Mouse (Mus musculus): Measurements from ENCODE around the gene Pltp. TPM values are rescaled to one million over a fixed set of nuclear protein-coding genes. Genes with fewer than 3 reads are reported as not detected.

Gene Pltp
- polyA plus RNA-seq, 1 experiment, result 18.0 TPM

GRCm38 (mm10) chr2:164817703-164818102 is 39.8 kb downstream of the Pltp start:
- no peaks in the 10 kb centered on the region for H3K27me3 ChIP-seq (ENCODE audit: control insufficient read depth, insufficient read depth, low read length)
- TF ChIP-seq CTCF (IDR thresholded peaks at IDR 0.05; ENCODE audit: control insufficient read depth, insufficient read depth, insufficient replicate concordance, low read depth, low read length) (no peak), POLR2A (IDR thresholded peaks at IDR 0.05; ENCODE audit: control insufficient read depth, low read depth, low read length) (no peak)
- no peak overlapping the region for H3K4me3 ChIP-seq (ENCODE audit: control insufficient read depth, low read depth, low read length)
- H3K4me1 ChIP-seq (ENCODE audit: control insufficient read depth, insufficient read depth, low read length), result no peaks in the 10 kb centered on the region; the same call in 1 of the 2 replicates
- peaks cover 1% of the 10 kb centered on the region; the same call in 1 of the 2 replicates for H3K36me3 ChIP-seq (ENCODE audit: control insufficient read depth, insufficient read depth, low read length)
- H3K27ac ChIP-seq (ENCODE audit: control insufficient read depth, insufficient read depth, low read depth, low read length), result no peak overlapping the region

GRCm38 (mm10) chr2:164817206-164817605 is 40.3 kb downstream of the Pltp start:
- TF ChIP-seq CTCF (IDR thresholded peaks at IDR 0.05; ENCODE audit: control insufficient read depth, insufficient read depth, insufficient replicate concordance, low read depth, low read length), result no peak
- no peak for TF ChIP-seq POLR2A (IDR thresholded peaks at IDR 0.05; ENCODE audit: control insufficient read depth, low read depth, low read length)
- Histone ChIP-seq H3K27me3 (ENCODE audit: control insufficient read depth, insufficient read depth, low read length) (no peaks in the 10 kb centered on the region), H3K4me1 (ENCODE audit: control insufficient read depth, insufficient read depth, low read length) (no peaks in the 10 kb centered on the region), H3K4me3 (ENCODE audit: control insufficient read depth, low read depth, low read length) (no peak overlapping the region), H3K36me3 (ENCODE audit: control insufficient read depth, insufficient read depth, low read length) (peaks cover 1% of the 10 kb centered on the region; the same call in 1 of the 2 replicates), H3K27ac (ENCODE audit: control insufficient read depth, insufficient read depth, low read depth, low read length) (no peak overlapping the region)

DNA sequence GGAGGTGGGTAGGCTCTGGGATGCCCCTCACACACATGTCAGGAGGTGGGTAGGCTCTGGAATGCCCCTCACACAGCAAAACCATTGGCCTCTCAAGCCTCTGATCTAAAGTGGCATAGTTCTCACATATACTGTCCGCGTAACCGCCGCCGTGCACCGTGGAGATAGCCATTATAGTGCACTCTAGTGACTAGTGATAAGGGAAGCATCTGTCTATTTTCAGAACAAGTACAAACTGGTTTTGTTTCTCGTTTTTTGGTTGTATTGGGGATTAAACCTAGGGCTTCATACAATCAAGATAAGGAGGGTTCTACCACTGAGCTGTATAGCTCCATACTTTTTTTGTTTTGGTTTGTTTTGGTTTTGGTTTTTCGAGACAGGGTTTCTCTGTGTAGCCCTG is 41.7 kb downstream of the Pltp start:
- Histone ChIP-seq H3K36me3 (ENCODE audit: control insufficient read depth, insufficient read depth, low read length) (peaks cover 1% of the 10 kb centered on the region; the same call in 1 of the 2 replicates), H3K27me3 (ENCODE audit: control insufficient read depth, insufficient read depth, low read length) (no peaks in the 10 kb centered on the region), H3K27ac (ENCODE audit: control insufficient read depth, insufficient read depth, low read depth, low read length) (no peak overlapping the region), H3K4me1 (ENCODE audit: control insufficient read depth, insufficient read depth, low read length) (no peaks in the 10 kb centered on the region), H3K4me3 (ENCODE audit: control insufficient read depth, low read depth, low read length) (no peak overlapping the region)
- TF ChIP-seq POLR2A (IDR thresholded peaks at IDR 0.05; ENCODE audit: control insufficient read depth, low read depth, low read length), result no peak
- TF ChIP-seq CTCF (IDR thresholded peaks at IDR 0.05; ENCODE audit: control insufficient read depth, insufficient read depth, insufficient replicate concordance, low read depth, low read length), result no peak

DNA sequence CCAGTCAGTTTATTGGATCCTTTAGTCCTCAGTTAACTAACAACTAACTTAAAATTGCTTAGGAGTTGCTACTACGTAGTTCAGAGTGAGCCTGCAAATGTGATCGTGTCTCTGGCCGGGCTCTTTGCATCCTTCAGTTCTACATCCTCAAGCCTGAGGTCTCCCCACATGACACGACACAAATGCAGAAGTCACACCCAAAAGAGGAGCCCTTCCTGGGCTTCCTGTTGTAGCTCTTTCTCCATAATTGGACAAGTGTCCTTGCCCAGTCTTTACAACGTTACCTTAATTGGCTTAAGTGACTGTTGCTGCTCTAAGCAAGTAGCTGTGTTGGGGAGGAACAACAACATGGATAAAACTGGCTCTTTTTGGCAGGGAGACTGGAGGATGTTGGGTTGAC is 42.2 kb downstream of the Pltp start:
- no peak overlapping the region for H3K4me3 ChIP-seq (ENCODE audit: control insufficient read depth, low read depth, low read length)
- H3K27me3 ChIP-seq (ENCODE audit: control insufficient read depth, insufficient read depth, low read length), result no peaks in the 10 kb centered on the region
- H3K36me3 ChIP-seq (ENCODE audit: control insufficient read depth, insufficient read depth, low read length), result peaks cover 1% of the 10 kb centered on the region; the same call in 1 of the 2 replicates
- no peaks in the 10 kb centered on the region for H3K4me1 ChIP-seq (ENCODE audit: control insufficient read depth, insufficient read depth, low read length)
- no peak for TF ChIP-seq POLR2A (IDR thresholded peaks at IDR 0.05; ENCODE audit: control insufficient read depth, low read depth, low read length)
- TF ChIP-seq CTCF (IDR thresholded peaks at IDR 0.05; ENCODE audit: control insufficient read depth, insufficient read depth, insufficient replicate concordance, low read depth, low read length), result no peak
- no peak overlapping the region for H3K27ac ChIP-seq (ENCODE audit: control insufficient read depth, insufficient read depth, low read depth, low read length)

DNA sequence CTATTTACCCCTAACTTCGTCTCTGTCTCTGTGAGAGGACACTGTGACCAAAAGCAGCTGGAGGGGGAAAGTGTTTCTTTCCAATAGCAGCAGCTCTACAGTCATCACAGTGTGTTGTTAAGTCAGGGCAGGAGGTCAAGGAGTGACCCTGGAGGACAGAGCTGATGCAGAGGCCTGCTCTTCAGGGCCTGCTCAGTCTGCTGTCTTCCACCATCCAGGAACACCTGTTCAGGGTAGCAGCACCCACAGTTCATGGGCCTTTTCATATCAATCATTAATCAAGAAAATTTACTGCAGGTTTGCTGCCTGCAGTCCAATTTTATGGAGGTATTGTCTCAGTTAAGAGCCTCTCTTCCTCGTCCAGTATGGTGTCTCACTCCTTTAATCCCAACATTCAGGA is 44.0 kb downstream of the Pltp start:
- H3K27me3 ChIP-seq (ENCODE audit: control insufficient read depth, insufficient read depth, low read length), result no peaks in the 10 kb centered on the region
- TF ChIP-seq CTCF (IDR thresholded peaks at IDR 0.05; ENCODE audit: control insufficient read depth, insufficient read depth, insufficient replicate concordance, low read depth, low read length), result no peak
- TF ChIP-seq POLR2A (IDR thresholded peaks at IDR 0.05; ENCODE audit: control insufficient read depth, low read depth, low read length), result no peak
- no peaks in the 10 kb centered on the region for H3K4me1 ChIP-seq (ENCODE audit: control insufficient read depth, insufficient read depth, low read length)
- peak overlapping the region; percentile 65 for H3K4me3 ChIP-seq (ENCODE audit: control insufficient read depth, low read depth, low read length)
- H3K27ac ChIP-seq (ENCODE audit: control insufficient read depth, insufficient read depth, low read depth, low read length), result no peak overlapping the region
- peaks cover 1% of the 10 kb centered on the region; the same call in 1 of the 2 replicates for H3K36me3 ChIP-seq (ENCODE audit: control insufficient read depth, insufficient read depth, low read length)

GRCm38 (mm10) chr2:164806614-164807013 is 50.9 kb downstream of the Pltp start:
- no peaks in the 10 kb centered on the region for H3K36me3 ChIP-seq (ENCODE audit: control insufficient read depth, insufficient read depth, low read length)
- no peak for TF ChIP-seq POLR2A (IDR thresholded peaks at IDR 0.05; ENCODE audit: control insufficient read depth, low read depth, low read length)
- TF ChIP-seq CTCF (IDR thresholded peaks at IDR 0.05; ENCODE audit: control insufficient read depth, insufficient read depth, insufficient replicate concordance, low read depth, low read length), result no peak
- peak overlapping the region; percentile 30 for H3K4me3 ChIP-seq (ENCODE audit: control insufficient read depth, low read depth, low read length)
- no peak overlapping the region for H3K27ac ChIP-seq (ENCODE audit: control insufficient read depth, insufficient read depth, low read depth, low read length)
- H3K4me1 ChIP-seq (ENCODE audit: control insufficient read depth, insufficient read depth, low read length), result peaks cover 17% of the 10 kb centered on the region
- no peaks in the 10 kb centered on the region for H3K27me3 ChIP-seq (ENCODE audit: control insufficient read depth, insufficient read depth, low read length)

GRCm38 (mm10) chr2:164805332-164805718 is 52.2 kb downstream of the Pltp start:
- Histone ChIP-seq H3K4me3 (ENCODE audit: control insufficient read depth, low read depth, low read length) (peak overlapping the region; percentile 99), H3K27me3 (ENCODE audit: control insufficient read depth, insufficient read depth, low read length) (no peaks in the 10 kb centered on the region), H3K27ac (ENCODE audit: control insufficient read depth, insufficient read depth, low read depth, low read length) (peak overlapping the region; percentile 95), H3K36me3 (ENCODE audit: control insufficient read depth, insufficient read depth, low read length) (no peaks in the 10 kb centered on the region), H3K4me1 (ENCODE audit: control insufficient read depth, insufficient read depth, low read length) (peaks cover 17% of the 10 kb centered on the region)
- TF ChIP-seq CTCF (IDR thresholded peaks at IDR 0.05; ENCODE audit: control insufficient read depth, insufficient read depth, insufficient replicate concordance, low read depth, low read length) (no peak), POLR2A (IDR thresholded peaks at IDR 0.05; ENCODE audit: control insufficient read depth, low read depth, low read length) (no peak)
